Mouse (Mus musculus) intestine, embryonic 15.5 days (tissue): Measurements from ENCODE around the gene Hnrnph3. TPM values are rescaled to one million over a fixed set of nuclear protein-coding genes. Genes with fewer than 3 reads are reported as not detected.

ENCODE experiments used
- ATAC-seq: fragments of 200-750 bp; cut with Nextera tagmentation; 2 replicates; pipeline ENCODE4 v1.8.0; 2017; ENCODE audit warnings: moderate TSS enrichment, moderate library complexity
- H3K27ac ChIP-seq: fragments of 300-500 bp; sonication (generic); 2 replicates; pipeline ENCODE4 v1.5.1; 2015; ENCODE audit warnings: mild to moderate bottlenecking, inconsistent platforms
- H3K27me3 ChIP-seq: fragments of 300-500 bp; sonication (generic); replicated peaks from 2 replicates; pipeline ENCODE4 v1.6.1; 2015; ENCODE audit warnings: inconsistent platforms
- H3K36me3 ChIP-seq: fragments of 300-500 bp; sonication (generic); 2 replicates; pipeline ENCODE4 v1.6.1; 2015; ENCODE audit warnings: inconsistent platforms
- H3K4me1 ChIP-seq: fragments of 300-500 bp; sonication (generic); replicated peaks from 2 replicates; pipeline ENCODE4 v1.6.1; 2015; ENCODE audit warnings: inconsistent platforms
- H3K4me2 ChIP-seq: fragments of 300-500 bp; sonication (generic); replicated peaks from 2 replicates; pipeline ENCODE4 v1.6.1; 2015; ENCODE audit warnings: mild to moderate bottlenecking, inconsistent platforms
- H3K4me3 ChIP-seq: fragments of 300-500 bp; sonication (generic); replicated peaks from 2 replicates; pipeline ENCODE4 v1.5.1; 2015; ENCODE audit warnings: inconsistent platforms
- H3K9ac ChIP-seq: fragments of 300-500 bp; sonication (generic); 2 replicates; pipeline ENCODE4 v1.6.1; 2015; ENCODE audit warnings: inconsistent platforms
- H3K9me3 ChIP-seq: fragments of 300-500 bp; sonication (generic); 2 replicates; pipeline ENCODE4 v1.6.1; 2016; ENCODE audit warnings: inconsistent platforms
- WGBS: fragments of 180-500 bp; shearing (Covaris S2); methylation state at CpG from one replicate; pipeline ENCODE4 v1.1.7; 2015; 5-methylcytosine and 5-hydroxymethylcytosine counted together
- polyA plus RNA-seq: library from polyadenylated mRNA; unstranded; fragments of >200 nt; fragmentation: Nextera tagmentation; extraction: Ambion mirVana; gene quantifications from 2 replicates; pipeline ENCODE4 v1.2.1, GENCODE M21; 2015

Hnrnph3 gene
- polyA plus RNA-seq, 1 experiment from 2014 or later: 75.4 TPM

DNA sequence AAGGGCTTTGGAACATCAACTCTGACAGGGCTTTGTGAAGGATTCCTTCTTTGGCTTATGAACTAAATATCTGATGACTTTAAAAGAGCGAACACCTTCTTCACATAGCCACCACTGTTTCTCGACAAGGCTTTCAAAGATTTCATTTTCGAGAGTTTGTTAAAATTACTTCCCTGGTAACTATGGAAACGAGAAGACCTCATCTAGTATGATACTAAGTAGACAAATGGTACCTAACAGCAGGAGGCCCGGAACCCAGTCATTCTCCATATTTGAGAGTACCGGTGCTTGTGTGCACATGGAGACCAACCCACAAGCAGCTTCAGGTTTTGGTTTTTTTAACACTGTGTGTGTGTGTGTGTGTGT is 2.8 kb upstream of the Hnrnph3 start:
- peaks cover 9% of the 10 kb centered on the region; the same call in 1 of the 2 replicates for H3K4me1 ChIP-seq
- H3K9me3 ChIP-seq: no peaks in the 10 kb centered on the region
- no peaks in the 10 kb centered on the region for H3K36me3 ChIP-seq
- WGBS: 87% methylated on average over 6 of the region's 6 CpGs
- no peak for ATAC-seq
- no peak overlapping the region for H3K9ac ChIP-seq
- H3K27ac ChIP-seq: no peak overlapping the region
- H3K4me2 ChIP-seq: no peak overlapping the region
- H3K4me3 ChIP-seq: no peak overlapping the region
- H3K27me3 ChIP-seq: no peaks in the 10 kb centered on the region

DNA sequence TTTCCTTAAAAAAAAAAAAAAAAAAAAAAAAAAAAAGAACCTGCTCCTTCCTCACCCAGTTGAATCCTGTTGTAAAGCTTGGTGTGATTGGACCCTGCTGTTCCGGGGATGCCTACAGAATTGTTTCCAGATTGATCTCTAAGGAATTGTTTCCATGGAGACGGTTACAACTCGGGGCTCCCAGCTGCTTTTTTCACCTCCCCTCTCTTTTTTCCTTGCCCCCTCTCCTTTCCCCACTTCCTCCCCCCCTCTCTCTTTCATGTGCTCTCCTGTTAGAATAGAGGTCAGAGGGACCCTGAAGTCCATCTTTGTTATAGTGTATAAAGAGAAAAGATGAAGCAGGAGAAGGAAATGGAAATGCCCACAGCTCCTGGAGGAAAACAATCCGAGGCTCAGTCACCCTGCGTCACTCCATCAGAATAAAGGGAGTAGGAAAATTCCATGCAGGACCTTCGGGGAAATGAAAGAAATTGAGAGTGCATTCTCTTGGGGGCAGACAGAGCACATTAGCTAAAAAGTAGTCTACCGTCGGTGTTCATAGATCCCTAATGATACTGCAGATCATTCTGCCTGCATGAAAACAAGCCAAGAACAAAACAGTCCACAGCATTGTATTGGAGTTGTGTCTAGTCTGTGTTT is 2.3 kb upstream of the Hnrnph3 start:
- 55% methylated on average over 8 of the region's 8 CpGs for WGBS
- ATAC-seq: no peak
- H3K36me3 ChIP-seq: no peaks in the 10 kb centered on the region
- no peak overlapping the region for H3K27ac ChIP-seq
- no peak overlapping the region for H3K4me2 ChIP-seq
- H3K9ac ChIP-seq: no peak overlapping the region
- H3K27me3 ChIP-seq: no peaks in the 10 kb centered on the region
- no peaks in the 10 kb centered on the region for H3K9me3 ChIP-seq
- peaks cover 10% of the 10 kb centered on the region for H3K4me1 ChIP-seq
- H3K4me3 ChIP-seq: no peak overlapping the region

- peak overlapping the region; percentile 100 for H3K27ac ChIP-seq
- no peaks in the 10 kb centered on the region for H3K36me3 ChIP-seq
- H3K9me3 ChIP-seq: no peaks in the 10 kb centered on the region
- no peak overlapping the region for H3K4me3 ChIP-seq
- no peak overlapping the region for H3K9ac ChIP-seq
- H3K27me3 ChIP-seq: no peaks in the 10 kb centered on the region
- H3K4me1 ChIP-seq: peaks cover 12% of the 10 kb centered on the region
- no peak for ATAC-seq
- WGBS: 70% methylated on average over 6 of the region's 6 CpGs
- peak overlapping the region; percentile 62; the same call in 1 of the 2 replicates for H3K4me2 ChIP-seq
These were observed 1.5 kb upstream of the Hnrnph3 start for GRCm38 (mm10) chr10:63025491-63026011.

DNA sequence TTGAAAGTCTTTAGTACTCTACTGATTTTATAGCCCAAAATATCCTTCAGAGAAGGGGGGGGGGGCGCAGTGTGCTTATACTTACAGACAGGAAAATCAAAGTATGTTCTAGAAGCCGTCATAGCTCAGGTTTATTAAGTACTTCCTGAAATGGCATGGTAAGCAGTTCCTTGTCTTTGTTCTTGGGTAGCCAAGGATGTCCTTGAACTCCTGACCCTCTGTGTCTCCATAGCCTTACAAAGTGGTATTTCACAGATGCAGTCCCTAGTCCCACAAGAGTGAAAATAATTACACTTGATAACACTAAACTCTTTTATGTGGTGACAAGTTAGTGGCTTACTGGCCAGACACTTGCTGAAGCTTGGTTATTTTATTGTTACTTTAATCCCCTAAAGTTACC is 999 bp upstream of the Hnrnph3 start:
- Histone ChIP-seq H3K9ac (peak overlapping the region; percentile 61; the same call in 1 of the 2 replicates), H3K4me2 (peak overlapping the region; percentile 62), H3K27me3 (no peaks in the 10 kb centered on the region), H3K27ac (peak overlapping the region; percentile 100), H3K4me3 (peak overlapping the region; percentile 90), H3K4me1 (peaks cover 12% of the 10 kb centered on the region), H3K9me3 (no peaks in the 10 kb centered on the region), H3K36me3 (no peaks in the 10 kb centered on the region)
- no peak for ATAC-seq
- 26% methylated on average over 2 of the region's 2 CpGs for WGBS

DNA sequence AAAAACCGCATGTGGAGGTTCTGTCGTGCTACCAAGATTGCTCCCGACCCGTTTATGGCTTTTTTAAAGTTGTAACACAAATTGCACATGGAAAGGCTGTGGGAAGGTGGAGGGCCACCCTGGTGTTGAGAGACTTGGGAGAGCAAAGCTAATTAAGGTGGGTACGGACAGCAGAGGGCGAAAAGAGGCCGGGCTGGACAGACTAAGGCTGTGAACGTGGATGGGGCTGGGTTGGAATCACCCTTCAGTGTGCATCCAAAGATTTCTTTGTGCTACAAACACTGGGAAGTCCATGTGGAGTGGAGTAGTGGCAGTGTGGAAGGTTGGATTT is 528 bp upstream of the Hnrnph3 start:
- Histone ChIP-seq H3K27me3 (no peaks in the 10 kb centered on the region), H3K9ac (peak overlapping the region; percentile 61), H3K36me3 (no peaks in the 10 kb centered on the region), H3K9me3 (no peaks in the 10 kb centered on the region), H3K4me1 (peaks cover 12% of the 10 kb centered on the region), H3K4me3 (peak overlapping the region; percentile 90), H3K4me2 (peak overlapping the region; percentile 62), H3K27ac (peak overlapping the region; percentile 100)
- WGBS: 0% methylated on average over 8 of the region's 8 CpGs
- ATAC-seq: peak; percentile 72

DNA sequence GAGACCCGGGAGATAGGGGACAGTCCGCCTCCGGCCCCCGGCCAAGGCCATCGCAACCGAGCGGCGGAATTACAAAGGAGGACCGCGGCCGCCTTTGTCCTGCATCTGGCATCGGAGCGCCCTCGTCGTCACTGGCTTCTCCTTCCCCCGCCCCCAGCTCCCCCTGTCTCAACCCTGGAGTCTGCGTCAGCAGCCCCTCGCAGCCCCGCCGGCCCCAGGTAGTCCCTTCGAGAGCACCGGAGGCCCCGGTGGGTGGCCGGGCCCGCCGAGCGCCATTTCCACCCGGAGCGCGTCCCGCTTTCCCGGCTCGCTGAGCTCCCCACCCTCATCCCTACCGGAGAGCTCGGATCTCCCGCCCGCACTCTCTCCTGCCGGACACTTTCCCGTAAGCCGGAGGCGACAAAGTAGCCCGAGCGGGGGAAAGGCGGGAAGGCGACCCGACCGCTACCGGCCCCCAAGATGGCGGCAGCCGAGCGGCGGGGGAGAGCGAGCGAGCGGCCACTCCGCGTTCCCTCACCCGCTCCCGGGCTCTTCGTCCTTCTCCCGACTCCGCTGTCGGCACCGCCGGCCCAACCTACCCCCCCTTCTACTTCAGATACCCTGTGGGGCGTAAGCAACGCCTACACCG is 782 bp downstream of the Hnrnph3 start:
- Histone ChIP-seq H3K4me3 (peak overlapping the region; percentile 90), H3K36me3 (no peaks in the 10 kb centered on the region), H3K4me2 (peak overlapping the region; percentile 62), H3K9me3 (no peaks in the 10 kb centered on the region), H3K27ac (peak overlapping the region; percentile 100), H3K4me1 (peaks cover 12% of the 10 kb centered on the region), H3K9ac (peak overlapping the region; percentile 99), H3K27me3 (no peaks in the 10 kb centered on the region)
- WGBS: under 1% methylated on average over 65 of the region's 68 CpGs
- peak; percentile 72 for ATAC-seq

- H3K36me3 ChIP-seq: 0 out of 2 replicates have a peak, but pooled peaks cover 3% of the 10 kb centered on the region
- under 1% methylated on average over 27 of the region's 27 CpGs for WGBS
- no peaks in the 10 kb centered on the region for H3K27me3 ChIP-seq
- H3K4me2 ChIP-seq: peak overlapping the region; percentile 62
- ATAC-seq: no peak
- H3K9ac ChIP-seq: peak overlapping the region; percentile 99
- H3K4me3 ChIP-seq: peak overlapping the region; percentile 90
- H3K9me3 ChIP-seq: no peaks in the 10 kb centered on the region
- peaks cover 12% of the 10 kb centered on the region for H3K4me1 ChIP-seq
- peak overlapping the region; percentile 100 for H3K27ac ChIP-seq
These were observed 1.4 kb downstream of the Hnrnph3 start for GRCm38 (mm10) chr10:63022541-63023120.

GRCm38 (mm10) chr10:63021702-63022101 is 2.3 kb downstream of the Hnrnph3 start:
- Histone ChIP-seq H3K4me2 (peak overlapping the region; percentile 62), H3K9me3 (no peaks in the 10 kb centered on the region), H3K36me3 (peaks cover 4% of the 10 kb centered on the region; the same call in 1 of the 2 replicates), H3K9ac (no peak overlapping the region), H3K4me3 (peak overlapping the region; percentile 90), H3K27me3 (no peaks in the 10 kb centered on the region), H3K27ac (no peak overlapping the region), H3K4me1 (peaks cover 12% of the 10 kb centered on the region)
- no peak for ATAC-seq
- 45% methylated on average over 4 of the region's 4 CpGs for WGBS

GRCm38 (mm10) chr10:63019304-63019703 is 4.7 kb downstream of the Hnrnph3 start:
- Histone ChIP-seq H3K4me1 (peaks cover 6% of the 10 kb centered on the region), H3K27me3 (no peaks in the 10 kb centered on the region), H3K4me2 (no peak overlapping the region), H3K36me3 (peaks cover 15% of the 10 kb centered on the region), H3K9me3 (no peaks in the 10 kb centered on the region), H3K4me3 (no peak overlapping the region), H3K9ac (no peak overlapping the region), H3K27ac (no peak overlapping the region)
- WGBS: 89% methylated on average over 6 of the region's 6 CpGs
- no peak for ATAC-seq

DNA sequence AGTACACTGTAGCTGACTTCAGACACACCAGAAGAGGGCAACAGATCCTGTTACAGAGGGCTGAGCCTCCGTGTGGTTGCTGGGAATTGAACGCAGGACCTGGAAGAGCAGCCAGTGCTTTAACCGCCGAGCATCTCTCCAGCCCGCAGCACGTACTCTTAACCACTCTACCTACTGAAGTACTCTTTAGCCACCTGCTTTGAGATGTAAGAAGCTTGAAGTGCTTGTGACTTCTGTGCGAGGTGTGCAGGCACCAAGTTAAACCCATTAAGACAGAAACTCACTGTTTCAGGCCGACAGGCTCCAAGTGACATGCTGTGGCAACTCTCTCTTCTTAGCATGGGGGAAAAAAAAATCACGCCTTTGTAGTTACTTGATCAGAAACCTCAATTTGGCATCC is 9.8 kb downstream of the Hnrnph3 start:
- H3K4me2 ChIP-seq: no peak overlapping the region
- H3K9ac ChIP-seq: no peak overlapping the region
- H3K9me3 ChIP-seq: no peaks in the 10 kb centered on the region
- 86% methylated on average over 9 of the region's 9 CpGs for WGBS
- no peaks in the 10 kb centered on the region for H3K27me3 ChIP-seq
- H3K27ac ChIP-seq: no peak overlapping the region
- H3K4me1 ChIP-seq: no peaks in the 10 kb centered on the region
- peaks cover 33% of the 10 kb centered on the region for H3K36me3 ChIP-seq
- H3K4me3 ChIP-seq: no peak overlapping the region
- ATAC-seq: no peak

DNA sequence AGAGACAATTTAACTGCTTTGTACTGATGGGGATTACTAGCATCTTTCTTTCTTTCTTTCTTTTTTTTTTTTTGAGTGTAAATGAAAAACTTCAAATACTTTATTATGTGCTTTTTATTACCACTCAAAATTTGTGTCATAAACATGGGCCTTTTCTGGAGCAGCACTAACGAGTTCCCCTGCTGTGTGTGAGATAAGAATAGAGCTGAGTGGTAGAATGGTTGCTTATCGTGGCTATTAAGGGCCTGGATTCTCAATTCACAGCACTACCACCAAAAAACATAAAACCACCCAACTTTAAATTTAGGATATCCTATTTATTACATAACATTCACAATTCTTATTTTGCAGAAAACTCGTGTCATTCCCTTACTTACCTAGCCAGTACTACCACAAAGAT is 10.5 kb downstream of the Hnrnph3 start:
- H3K27me3 ChIP-seq: no peaks in the 10 kb centered on the region
- H3K9me3 ChIP-seq: no peaks in the 10 kb centered on the region
- WGBS: 74% methylated on average over 3 of the region's 3 CpGs
- ATAC-seq: no peak
- no peak overlapping the region for H3K27ac ChIP-seq
- H3K36me3 ChIP-seq: peaks cover 33% of the 10 kb centered on the region
- no peak overlapping the region for H3K9ac ChIP-seq
- no peaks in the 10 kb centered on the region for H3K4me1 ChIP-seq
- no peak overlapping the region for H3K4me2 ChIP-seq
- no peak overlapping the region for H3K4me3 ChIP-seq

DNA sequence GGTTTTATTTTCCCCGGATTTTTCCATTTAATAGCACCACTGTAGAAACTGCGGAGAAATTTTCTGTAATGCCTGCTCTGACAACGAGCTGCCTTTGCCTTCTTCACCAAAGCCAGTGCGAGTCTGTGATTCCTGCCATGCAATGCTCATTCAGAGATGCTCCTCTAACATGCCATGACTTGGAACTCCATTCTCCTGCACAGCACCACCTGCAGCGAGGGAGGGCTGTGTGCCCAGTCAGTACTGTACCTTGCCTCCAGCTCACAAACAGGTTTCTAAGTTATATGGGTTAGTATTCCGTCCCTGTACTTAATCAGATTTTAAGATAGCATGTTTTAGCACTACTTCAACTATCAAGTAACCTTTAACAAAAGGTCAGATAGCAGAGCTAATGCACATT is 12.5 kb downstream of the Hnrnph3 start:
- H3K9me3 ChIP-seq: no peaks in the 10 kb centered on the region
- ATAC-seq: no peak
- H3K9ac ChIP-seq: no peak overlapping the region
- WGBS: 88% methylated on average over 6 of the region's 6 CpGs
- H3K27ac ChIP-seq: no peak overlapping the region
- no peaks in the 10 kb centered on the region for H3K4me1 ChIP-seq
- no peaks in the 10 kb centered on the region for H3K27me3 ChIP-seq
- no peak overlapping the region for H3K4me2 ChIP-seq
- H3K36me3 ChIP-seq: peaks cover 33% of the 10 kb centered on the region
- no peak overlapping the region for H3K4me3 ChIP-seq
